Mouse (Mus musculus): Measurements from ENCODE around the gene Otof.
A peak's percentile ranks its signal among the peaks of the same experiment; 100 is the strongest.

Gene Otof

DNA sequence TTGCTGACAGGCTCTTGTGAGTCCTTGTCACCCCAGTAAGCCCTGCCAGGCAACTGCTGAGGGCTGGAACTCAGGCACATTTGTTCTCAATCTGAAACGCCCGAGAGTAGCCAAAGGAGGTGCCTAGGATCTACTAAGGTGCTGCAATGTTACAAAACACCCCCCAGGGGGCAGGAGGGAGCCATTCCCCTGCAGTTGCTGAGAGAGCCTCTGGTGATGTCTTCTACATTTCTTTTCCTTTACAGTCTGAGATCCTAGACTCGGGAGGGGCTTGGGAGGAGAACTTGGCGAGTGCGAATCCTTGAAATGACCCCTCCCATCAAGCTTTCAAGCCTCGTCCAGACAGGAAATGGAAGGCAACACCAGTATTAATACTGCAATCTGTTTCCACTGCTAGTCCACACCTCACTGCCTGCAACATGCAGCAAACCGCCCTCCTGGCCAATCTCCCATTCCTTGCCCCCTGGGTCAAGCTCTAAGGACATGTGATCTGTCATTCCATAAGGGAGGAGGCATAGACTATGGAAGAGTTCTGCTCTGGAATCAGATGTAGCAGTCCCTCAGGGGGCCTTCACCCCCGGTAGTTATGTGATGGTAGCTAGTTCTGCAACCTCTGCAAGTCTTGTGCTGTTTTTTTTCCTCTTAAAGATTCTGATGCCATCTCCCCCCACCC, 38.0 kb downstream of the Otof start:
- DNase-seq (ENCODE audit: low spot score in 2 of 2) = peak in 1 of 2 experiments; percentile 63

DNA sequence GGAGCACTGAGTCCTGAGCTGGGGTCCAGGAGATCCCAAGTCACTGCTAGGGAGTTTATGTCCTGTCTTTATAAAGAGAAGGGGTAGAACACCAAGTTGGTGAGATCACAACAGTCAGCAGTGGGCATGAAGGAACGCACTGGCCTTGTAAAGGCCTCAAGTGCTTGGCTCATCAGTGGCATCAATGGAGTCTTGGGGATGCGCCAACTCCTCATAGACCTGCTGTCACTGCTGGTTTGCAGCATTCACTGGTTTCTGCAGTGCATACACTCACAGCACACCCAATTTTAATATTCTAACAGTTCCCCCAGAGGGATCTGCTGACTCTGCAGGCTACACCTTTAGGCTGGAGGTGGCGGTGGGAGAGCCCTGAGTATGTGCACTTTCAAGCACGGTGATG, 38.6 kb downstream of the Otof start:
- DNase-seq (ENCODE audit: low spot score in 2 of 2) = no peak

DNA sequence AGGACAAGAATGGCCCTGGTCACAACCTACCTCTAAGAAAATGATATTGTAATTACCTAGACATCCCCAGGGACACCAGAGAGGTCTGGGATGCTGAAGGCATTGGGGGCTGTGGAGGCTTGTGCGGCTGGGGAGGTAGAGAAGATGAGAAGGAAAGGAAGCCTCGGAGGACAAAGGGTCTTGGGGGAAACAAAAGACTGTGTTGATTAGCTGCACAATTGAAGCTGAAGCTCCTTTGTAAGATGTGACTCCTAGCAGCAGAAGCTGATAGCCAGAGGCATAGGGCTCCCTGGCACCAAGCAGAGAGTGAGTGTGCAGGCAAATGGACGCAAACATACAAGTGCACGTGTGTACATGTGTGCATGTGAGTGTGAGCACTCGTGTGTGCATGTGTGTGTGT, 45.1 kb downstream of the Otof start:
- no peak for DNase-seq (ENCODE audit: low spot score in 2 of 2)

DNA sequence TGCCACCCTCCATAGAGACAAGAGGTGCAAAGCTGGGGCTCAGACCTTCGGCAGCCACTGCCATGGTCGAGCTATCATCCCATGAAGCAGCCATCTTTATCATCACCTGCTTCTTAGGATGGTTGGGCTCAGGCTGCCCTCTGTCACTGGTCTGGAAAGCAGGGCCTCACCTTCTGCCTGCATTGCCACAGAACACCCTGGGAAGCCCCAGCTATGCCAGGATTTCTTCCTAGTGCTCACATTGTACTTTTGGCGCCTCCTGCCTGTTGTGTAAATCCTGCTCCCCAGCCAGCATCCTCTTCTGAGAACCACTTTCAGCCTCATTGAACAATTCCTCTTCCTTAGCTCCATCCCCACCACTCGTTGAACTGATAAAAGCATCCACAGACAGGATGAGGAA, 45.9 kb downstream of the Otof start:
- DNase-seq (ENCODE audit: low spot score in 2 of 2) = no peak

DNA sequence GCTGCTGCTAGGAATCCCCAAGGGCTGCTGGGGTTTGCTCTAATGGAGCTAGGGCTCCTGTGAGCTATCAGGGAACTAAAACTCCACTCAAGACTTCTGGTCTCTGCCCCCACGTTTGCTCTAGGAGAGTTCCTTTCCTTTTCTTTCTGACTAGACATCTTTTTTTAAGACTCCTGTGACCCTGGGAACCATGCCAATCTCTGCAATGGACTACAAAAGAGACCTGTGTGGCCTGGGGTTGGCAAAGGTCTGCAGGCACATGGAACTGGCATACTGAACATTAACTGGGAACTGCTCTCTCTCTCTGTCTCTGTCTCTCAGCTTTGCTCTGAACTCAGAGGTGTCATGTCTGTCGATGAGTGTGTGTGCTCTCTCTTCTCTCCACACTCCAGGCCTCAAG, 46.4 kb downstream of the Otof start:
- no peak for DNase-seq (ENCODE audit: low spot score in 2 of 2)

DNA sequence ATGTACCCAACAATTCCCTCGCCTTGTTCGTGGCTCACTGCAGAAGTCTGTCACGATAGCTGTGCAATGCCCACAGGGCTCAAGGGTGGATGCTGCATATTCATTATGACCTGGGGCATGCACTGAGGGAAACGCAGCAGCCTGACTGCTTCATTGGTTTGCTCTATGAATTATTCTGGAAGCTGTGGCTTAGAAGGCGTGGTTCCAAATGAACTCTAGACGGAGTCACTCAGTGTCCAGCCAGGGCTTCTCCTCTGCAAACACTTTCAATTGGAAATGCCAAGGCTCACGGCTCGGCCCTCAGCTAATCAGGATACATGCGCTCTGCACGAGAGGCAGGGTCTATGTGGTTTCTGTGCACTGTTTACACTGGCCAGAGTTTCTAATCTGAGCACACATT, 50.2 kb downstream of the Otof start:
- DNase-seq (ENCODE audit: low spot score in 2 of 2) = no peak

DNA sequence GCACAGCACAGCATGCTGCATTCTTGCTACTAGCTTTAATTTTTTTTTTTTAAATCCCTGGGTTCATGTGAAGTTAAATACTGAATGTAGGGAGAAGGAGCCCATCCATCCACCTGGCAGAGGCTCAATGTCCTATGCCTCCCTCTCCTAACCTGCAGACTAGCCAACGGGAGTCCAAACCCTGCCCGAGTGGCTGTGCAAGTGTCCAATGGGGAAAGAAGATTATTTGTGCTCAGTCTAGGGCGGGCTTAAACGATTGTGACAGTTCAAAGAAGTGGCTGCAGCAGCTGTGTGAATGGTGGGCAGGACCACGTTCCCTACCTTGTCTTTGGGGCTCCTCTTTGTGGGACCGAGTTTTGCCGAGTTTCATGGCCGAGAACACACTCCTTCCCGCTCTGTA, 54.9 kb downstream of the Otof start:
- DNase-seq (ENCODE audit: low spot score in 2 of 2) = peak; percentile 17 to 20

DNA sequence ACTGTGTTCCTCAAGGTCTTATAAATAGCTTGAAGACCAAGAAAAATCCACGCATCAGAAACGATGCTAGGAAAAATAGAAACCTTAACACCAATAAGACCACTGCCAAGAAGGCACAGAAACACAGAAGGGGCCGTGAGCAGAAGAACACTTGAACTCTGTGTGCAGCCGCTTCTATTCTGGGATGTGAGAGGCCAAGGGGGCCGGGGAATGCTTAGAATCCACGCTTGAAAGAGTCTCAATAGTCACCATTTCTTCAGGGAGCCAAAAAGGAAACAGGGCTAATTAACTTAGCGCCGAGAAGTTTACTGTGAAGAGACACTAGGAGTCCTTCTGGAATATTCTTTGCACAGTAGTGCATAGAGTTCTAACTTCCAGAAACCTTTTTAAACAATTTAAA, 60.6 kb downstream of the Otof start:
- DNase-seq (ENCODE audit: low spot score in 2 of 2) = no peak

DNA sequence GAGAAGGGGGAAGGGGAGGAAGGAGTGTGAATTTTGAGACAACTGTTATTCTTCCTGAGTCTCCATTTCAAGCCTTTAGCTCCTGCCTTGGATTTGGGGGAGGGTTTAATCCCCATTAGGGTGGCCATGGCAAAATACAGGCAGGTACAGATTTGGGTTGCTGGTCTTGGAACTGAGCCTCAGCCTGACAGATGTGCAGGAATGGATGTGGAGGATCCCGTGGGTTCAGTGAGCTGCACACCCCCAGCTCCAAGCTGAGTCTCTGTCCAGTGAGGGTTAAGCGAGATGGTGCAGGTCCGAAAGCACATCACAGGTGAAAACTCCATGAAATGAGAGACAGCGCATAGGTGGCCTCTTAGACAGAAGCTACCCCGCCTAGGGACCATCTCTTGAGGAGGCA, 61.2 kb downstream of the Otof start:
- DNase-seq (ENCODE audit: low spot score in 2 of 2) = no peak

DNA sequence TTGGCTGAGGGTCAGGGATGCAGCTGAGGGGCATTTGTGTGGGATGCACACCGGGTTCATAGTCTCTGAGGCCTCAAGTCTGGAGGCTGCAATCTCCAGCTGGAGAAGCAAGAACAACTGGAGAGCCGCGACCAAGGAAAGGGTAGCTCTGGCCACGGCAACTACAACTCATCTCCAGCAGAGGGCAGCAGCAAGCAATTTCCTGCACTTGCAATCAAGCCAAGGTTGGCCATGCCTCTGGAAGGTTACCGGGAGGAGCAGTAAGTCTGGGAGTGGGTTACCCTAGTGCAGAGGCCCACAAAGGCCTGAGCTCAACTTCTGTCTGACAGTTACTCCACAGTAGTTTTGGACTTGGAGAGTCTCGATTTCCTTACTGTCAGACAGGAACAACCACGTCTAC, 70.3 kb downstream of the Otof start:
- peak; percentile 34 to 80 for DNase-seq (ENCODE audit: low spot score in 2 of 2)

DNA sequence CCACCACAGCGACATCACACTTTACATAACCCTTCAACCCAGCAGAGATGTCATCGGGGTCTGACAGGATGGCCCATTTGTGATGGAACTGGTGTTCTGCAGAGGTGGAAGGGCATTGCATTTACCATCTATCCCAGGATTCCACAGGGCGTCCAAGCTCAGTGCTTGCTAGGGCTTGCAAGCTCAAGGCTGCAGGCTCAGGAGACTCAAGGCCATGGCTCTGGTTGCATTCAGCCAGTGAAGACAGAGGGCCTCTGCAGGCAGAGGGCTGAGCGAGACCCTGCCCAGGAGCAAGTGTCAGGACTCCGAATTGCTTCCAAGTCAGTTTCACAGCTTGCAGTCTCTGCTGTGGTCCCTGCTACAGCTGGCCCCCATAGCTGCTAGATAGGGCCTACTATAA, 71.9 kb downstream of the Otof start:
- no peak for DNase-seq (ENCODE audit: low spot score in 2 of 2)

DNA sequence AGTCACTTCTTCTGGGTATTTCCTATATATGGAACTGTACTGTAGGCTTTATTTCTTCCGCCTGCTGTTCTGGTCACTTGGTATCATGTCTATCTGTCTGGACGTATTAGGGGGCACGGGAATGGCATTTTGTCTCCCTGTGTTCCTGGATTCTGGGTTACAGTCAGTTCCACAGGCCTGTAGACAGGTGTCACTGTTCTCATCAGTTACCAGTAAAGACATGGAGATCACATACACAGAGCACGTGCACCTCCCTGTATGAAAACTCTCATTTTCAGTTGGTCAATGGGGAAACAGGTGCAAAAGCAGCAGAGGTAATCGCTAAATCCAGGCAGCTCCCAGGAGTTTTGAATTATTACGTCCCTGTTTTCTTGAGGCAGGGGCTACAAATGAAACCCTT, 74.0 kb downstream of the Otof start:
- no peak for DNase-seq (ENCODE audit: low spot score in 2 of 2)

DNA sequence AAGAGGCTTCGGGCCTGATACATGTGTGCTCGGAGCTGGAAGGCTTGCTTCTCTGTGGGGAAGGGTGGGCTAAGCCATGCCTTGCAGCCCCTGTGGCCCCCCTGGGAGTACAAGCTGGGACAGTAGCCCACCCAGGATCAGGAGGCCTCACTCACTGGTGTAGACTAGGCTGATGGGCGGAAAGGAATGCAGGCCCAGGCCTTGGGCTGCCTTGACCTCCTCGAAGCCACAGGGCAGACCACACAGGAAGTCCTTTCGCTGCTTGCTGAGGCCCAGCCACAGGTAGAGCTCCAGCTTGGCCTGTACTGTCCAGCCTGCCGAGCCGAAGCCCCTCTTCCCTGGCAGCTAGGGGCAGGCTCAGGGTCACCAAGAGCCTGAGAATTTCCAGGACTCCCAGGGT, 78.9 kb downstream of the Otof start:
- no peak for DNase-seq (ENCODE audit: low spot score in 2 of 2)

DNA sequence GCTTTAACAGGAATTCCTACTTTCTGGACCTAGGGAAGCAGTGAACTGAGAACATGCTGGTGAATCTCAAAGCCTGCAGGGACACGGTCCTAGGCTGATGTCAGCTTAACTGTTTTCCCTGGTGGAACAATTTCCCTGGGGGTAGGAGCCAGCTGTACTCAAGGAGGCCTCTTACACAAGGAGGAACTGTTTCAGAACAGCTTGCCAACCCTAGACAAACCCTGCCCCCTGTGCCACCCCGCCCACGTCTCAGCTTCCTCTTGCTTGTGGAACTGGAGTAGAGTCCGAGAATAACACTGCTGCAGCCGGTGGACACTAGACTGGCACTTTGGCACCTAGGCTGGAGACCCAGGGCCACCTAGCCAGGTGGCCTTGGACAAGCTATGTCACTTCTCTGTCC, 92.3 kb downstream of the Otof start:
- DNase-seq (ENCODE audit: low spot score in 2 of 2) = peak; percentile 53 to 58

DNA sequence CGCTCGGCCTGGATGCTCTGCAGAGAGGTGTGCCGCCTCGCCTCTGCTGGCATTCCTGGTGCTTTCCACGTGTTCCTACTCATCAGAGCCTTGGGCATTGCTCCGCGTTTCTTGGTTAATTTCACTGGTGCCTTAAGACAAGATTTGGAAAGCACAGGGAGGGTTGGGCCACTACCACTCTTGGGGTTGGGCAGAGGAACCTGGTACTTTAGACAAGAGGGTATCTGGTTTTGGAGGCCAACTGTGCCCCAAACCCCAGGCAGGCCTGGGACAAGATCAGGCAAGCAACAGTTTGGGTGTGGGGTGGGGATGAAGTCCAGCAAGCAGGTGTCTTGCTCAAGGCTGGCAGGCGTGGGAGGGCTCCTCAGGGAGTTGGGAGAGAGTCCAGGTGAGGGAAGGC, 94.3 kb downstream of the Otof start:
- no peak for DNase-seq (ENCODE audit: low spot score in 2 of 2)

DNA sequence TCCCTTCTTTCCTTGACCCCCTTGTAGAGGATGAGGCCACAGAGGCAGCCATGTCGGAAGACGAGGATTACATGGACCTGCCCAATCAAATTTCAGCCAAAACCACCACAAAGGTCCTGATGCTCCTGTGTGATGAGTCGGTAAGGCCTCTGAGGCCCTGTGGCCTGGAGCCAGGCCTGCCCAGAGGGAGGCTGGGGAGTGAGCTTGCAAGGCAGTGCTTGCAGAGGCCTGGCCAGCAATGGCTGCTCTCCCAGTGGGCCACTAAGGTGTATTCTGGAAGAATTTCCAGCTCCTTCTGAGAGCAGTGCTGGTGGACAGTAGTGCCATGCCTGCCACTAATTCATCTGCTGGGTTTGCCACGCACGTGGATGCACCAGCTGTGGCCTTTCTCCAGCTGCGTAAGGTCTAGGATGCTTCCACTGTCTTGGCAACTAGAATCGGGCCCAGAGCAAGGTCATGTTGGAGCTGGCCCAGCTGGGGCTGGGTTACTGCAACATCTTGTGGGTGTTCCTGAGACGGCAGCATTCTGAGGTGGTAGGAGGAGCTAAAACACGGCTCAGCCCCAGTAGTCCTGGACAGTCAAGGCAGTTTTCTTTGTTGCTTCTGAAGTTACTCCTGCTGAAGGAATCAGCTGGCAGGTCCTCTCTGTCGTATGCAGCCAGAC, 103.2 kb downstream of the Otof start:
- DNase-seq (ENCODE audit: low spot score in 2 of 2) = no peak

DNA sequence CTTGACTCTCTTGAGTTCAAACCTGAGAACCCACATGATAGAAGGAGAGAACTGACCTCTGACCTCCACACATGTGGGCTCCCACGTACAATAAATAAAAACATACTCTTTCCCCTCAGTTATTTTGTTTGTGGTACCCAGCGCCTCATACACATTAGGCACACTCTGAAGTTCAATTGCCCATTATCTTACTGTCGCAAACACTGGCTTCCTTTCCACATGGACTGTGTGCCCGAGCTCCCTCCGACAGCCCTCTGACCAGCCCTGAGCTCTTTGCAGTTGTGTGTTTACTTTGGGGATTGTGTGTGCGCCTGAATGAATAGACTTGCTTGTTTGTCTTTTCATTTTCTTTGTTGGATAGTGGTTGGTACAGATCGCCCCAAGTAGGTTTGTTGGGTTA, 105.1 kb downstream of the Otof start:
- DNase-seq (ENCODE audit: low spot score in 2 of 2) = no peak

DNA sequence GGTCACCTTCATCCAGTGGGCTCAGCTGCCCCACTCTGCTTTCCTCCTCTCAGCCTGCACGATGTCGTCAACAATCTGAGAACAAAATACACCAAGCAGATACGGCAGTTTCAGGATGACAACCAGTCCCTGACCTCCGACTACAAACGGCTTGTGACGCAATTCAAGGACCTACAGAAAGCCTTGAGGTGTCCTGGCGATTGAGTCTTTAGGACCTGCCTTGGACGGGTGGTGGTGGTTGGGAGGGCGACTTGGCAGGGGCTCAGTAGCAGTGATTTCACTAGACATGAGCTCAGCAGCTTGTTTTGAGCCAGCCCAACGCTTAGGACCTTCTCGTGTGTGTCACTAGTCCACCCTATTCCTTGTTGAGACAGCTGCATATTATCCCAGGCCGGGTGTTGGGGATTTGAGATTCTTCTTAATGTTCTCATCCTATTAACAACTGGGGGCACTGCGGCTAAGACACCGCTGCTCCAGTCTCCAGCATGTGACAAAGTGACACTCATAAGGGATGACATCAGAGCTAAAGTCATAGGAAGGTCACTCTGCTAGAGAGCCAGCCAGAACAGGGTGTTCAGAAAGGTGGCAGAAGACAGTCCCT, 106.1 kb downstream of the Otof start:
- no peak for DNase-seq (ENCODE audit: low spot score in 2 of 2)

DNA sequence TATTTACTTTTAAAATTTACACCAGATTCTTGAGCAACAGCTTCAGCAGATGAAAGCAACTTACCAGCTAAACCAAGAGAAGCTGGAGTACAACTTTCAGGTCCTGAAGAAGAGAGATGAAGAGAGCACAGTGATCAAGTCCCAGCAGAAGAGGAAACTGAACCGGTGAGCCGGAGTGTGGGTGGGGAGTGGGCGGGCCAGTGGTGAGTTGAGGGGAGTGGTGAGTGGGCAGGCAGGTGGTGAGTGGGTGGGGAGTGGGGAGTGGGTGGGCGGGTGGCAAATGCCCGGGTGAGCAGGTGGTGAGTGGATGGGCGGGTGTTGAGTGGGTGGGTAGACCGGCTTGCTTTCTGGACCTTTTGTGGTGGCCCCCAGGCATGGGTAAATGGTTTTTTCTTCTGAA, 106.6 kb downstream of the Otof start:
- peak in 1 of 2 experiments; percentile 38 for DNase-seq (ENCODE audit: low spot score in 2 of 2)

DNA sequence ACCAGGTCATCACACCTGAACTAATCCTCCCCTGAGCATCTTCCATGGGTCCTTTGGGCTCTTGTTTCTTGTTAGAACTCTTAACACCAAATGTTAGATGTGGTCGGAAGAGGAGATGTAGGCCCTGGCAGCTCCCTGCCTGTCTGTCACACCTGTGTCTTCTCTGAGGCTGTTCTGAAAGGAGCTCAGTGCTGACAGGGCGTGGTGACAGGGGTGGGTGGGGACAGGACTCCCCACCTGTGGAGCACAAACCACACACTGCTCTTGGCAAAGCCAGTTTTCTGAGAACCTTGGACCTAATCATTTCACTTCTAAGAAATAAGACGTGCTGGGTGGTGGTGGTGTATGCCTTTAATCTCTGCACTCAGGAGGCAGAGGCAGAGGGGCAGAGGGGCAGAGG, 108.1 kb downstream of the Otof start:
- DNase-seq (ENCODE audit: low spot score in 2 of 2) = peak; percentile 73 to 82

DNA sequence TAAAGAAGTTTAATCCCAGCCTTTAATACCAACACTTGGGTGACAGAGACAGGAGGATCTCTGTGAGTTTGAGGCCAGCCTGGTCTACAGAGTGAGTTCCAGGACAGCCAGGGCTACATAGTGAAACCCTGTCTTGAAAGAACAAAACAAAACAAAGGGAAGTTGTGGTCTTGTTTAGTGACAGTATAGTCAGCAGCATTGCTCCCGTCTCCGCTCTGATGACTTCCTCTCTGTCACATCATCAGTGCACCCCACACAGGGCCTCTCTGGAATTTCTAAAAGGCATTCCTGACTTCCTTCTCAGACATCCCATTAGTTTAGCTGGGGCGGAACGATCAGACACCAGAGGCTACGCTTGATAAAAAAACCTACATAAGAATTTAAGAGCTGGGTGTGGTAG, 117.8 kb downstream of the Otof start:
- no peak for DNase-seq (ENCODE audit: low spot score in 2 of 2)

DNA sequence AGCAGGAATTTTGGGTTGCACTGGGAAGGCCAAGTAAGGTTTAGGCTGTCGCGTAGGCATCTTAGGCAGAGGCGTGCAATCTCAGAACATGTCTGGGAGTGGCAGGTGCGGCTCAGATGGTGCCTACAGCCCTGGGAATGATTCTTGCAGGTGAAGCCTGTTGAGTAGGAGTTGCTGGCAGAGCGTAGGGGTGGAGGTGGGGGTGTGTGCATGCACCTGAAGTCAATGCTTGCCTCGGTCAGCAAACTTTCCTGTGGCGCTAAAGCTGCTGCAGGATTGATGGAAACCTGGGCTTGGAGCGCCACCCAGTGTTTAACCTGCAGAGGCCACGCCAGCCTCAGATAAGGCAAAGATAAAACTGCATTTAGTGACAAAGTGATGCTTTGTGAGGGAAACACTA, 118.6 kb downstream of the Otof start:
- DNase-seq (ENCODE audit: low spot score in 2 of 2) = peak; percentile 69 to 86

DNA sequence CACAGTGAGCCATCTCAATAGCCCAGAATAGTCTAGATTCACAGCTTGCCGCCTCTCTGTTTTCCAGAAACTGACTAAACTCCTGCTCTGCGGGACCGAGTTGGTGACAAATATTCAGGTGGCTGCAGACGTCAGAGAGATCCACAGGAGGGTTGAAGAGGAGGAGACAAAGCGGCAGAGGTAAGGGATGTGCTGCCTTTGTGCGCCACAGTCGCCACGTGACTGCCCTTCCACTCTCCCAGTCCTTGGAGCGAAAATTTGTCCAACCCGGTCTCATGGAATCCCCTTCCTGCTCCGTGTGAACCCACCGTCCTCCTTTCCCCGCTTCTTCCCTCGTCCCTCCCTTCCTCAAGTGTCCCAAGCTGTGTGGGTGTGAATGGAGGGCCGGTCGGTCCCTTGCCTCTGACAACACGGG, 119.1 kb downstream of the Otof start:
- no peak for DNase-seq (ENCODE audit: low spot score in 2 of 2)

All from thymus, postnatal 10 days (tissue).